Mouse (Mus musculus) forebrain, embryonic 13.5 days (tissue): ENCODE measurements around the gene Draxin. TPM values are rescaled to one million over a fixed set of nuclear protein-coding genes. Genes with fewer than 3 reads are reported as not detected.

ENCODE experiments used
- ATAC-seq: fragments of 200-750 bp; cut with Nextera tagmentation; 2 replicates; pipeline ENCODE4 v1.8.0; 2017
- H3K27ac ChIP-seq: fragments of 300-500 bp; sonication (generic); 2 replicates; pipeline ENCODE4 v1.5.1; 2015; ENCODE audit warnings: inconsistent platforms, mild to moderate bottlenecking, moderate library complexity
- H3K27me3 ChIP-seq: fragments of 300-500 bp; sonication (generic); 2 replicates; pipeline ENCODE4 v1.6.1; 2015; ENCODE audit warnings: mild to moderate bottlenecking, inconsistent platforms
- H3K36me3 ChIP-seq: fragments of 300-500 bp; sonication (generic); 2 replicates; pipeline ENCODE4 v1.6.1; 2015; ENCODE audit warnings: mild to moderate bottlenecking, inconsistent platforms; ENCODE audit not compliant: poor library complexity, severe bottlenecking
- H3K4me1 ChIP-seq: fragments of 300-500 bp; sonication (generic); 2 replicates; pipeline ENCODE4 v1.6.1; 2015; ENCODE audit warnings: inconsistent platforms
- H3K4me2 ChIP-seq: fragments of 300-500 bp; sonication (generic); 2 replicates; pipeline ENCODE4 v1.6.1; 2015; ENCODE audit warnings: inconsistent platforms, mild to moderate bottlenecking, moderate library complexity
- H3K4me3 ChIP-seq: fragments of 300-500 bp; sonication (generic); 2 replicates; pipeline ENCODE4 v1.5.1; 2015; ENCODE audit warnings: mild to moderate bottlenecking, inconsistent platforms
- H3K9ac ChIP-seq: fragments of 300-500 bp; sonication (generic); 2 replicates; pipeline ENCODE4 v1.6.1; 2015; ENCODE audit warnings: mild to moderate bottlenecking, inconsistent platforms
- H3K9me3 ChIP-seq: fragments of 300-500 bp; sonication (generic); replicated peaks from 2 replicates; pipeline ENCODE4 v1.6.1; 2016; ENCODE audit warnings: inconsistent platforms
- WGBS: fragments of 180-500 bp; shearing (Covaris S2); methylation state at CpG from one replicate; pipeline ENCODE4 v1.1.7; 2015; 5-methylcytosine and 5-hydroxymethylcytosine counted together
- polyA plus RNA-seq: library from polyadenylated mRNA; unstranded; fragments of >200 nt; fragmentation: Nextera tagmentation; extraction: Ambion mirVana; gene quantifications from 2 replicates; pipeline ENCODE4 v1.2.1, GENCODE M21; 2015

Gene Draxin
- polyA plus RNA-seq, 1 experiment from 2014 or later, result 11.7 TPM

- no peaks in the 10 kb centered on the region for H3K36me3 ChIP-seq
- ATAC-seq, result no peak
- WGBS, result 1% methylated on average over 16 of the region's 16 CpGs
- H3K4me3 ChIP-seq, result peak overlapping the region; percentile 34
- peaks cover 74% of the 10 kb centered on the region for H3K27me3 ChIP-seq
- H3K27ac ChIP-seq, result no peak overlapping the region
- peak overlapping the region; percentile 52; the same call in 1 of the 2 replicates for H3K9ac ChIP-seq
- peaks cover 41% of the 10 kb centered on the region for H3K4me1 ChIP-seq
- H3K9me3 ChIP-seq, result no peaks in the 10 kb centered on the region
- peak overlapping the region; percentile 58 for H3K4me2 ChIP-seq
Measured at GRCm38 (mm10) chr4:148164461-148164860, 34.0 kb upstream of the Draxin start.

- Histone ChIP-seq H3K27ac (no peak overlapping the region), H3K4me2 (peak overlapping the region; percentile 58), H3K36me3 (no peaks in the 10 kb centered on the region), H3K9ac (peak overlapping the region; percentile 52), H3K4me3 (peak overlapping the region; percentile 34), H3K4me1 (peaks cover 43% of the 10 kb centered on the region), H3K9me3 (no peaks in the 10 kb centered on the region), H3K27me3 (peaks cover 71% of the 10 kb centered on the region)
- ATAC-seq, result peak; percentile 22
- WGBS, result under 1% methylated on average over 29 of the region's 29 CpGs
Measured at GRCm38 (mm10) chr4:148164002-148164439, 33.5 kb upstream of the Draxin start.

- ATAC-seq, result peak; percentile 76
Measured at GRCm38 (mm10) chr4:148160436-148161390, 30.2 kb upstream of the Draxin start, which contains the start of the genes Fbxo44 and Fbxo2. Gene Fbxo44 (minus strand): TSS chr4:148160482. Gene Fbxo2 (plus strand): TSS chr4:148160621.

GRCm38 (mm10) chr4:148159544-148160435 is 29.3 kb upstream of the Draxin start:
- Histone ChIP-seq H3K4me2 (peak overlapping the region; percentile 87), H3K4me1 (peaks cover 37% of the 10 kb centered on the region), H3K36me3 (peaks cover 31% of the 10 kb centered on the region), H3K9me3 (no peaks in the 10 kb centered on the region), H3K27me3 (peaks cover 46% of the 10 kb centered on the region), H3K9ac (peak overlapping the region; percentile 75), H3K27ac (peak overlapping the region; percentile 82), H3K4me3 (peak overlapping the region; percentile 61)
- ATAC-seq, result peak; percentile 88
- WGBS, result under 1% methylated on average over 41 of the region's 55 CpGs

More at GRCm38 (mm10) chr4:148160436-148161390, 30.2 kb upstream of the Draxin start, which contains the start of the genes Fbxo44 and Fbxo2:
- peaks cover 23% of the 10 kb centered on the region for H3K36me3 ChIP-seq
- H3K4me3 ChIP-seq, result peak within 1 kb of the TSS; percentile 61
- peak within 1 kb of the TSS; percentile 87 for H3K4me2 ChIP-seq
- peaks cover 55% of the 10 kb centered on the region for H3K27me3 ChIP-seq
- WGBS, result under 1% methylated on average over 34 of the region's 43 CpGs
- H3K4me1 ChIP-seq, result peaks cover 44% of the 10 kb centered on the region
- H3K9ac ChIP-seq, result peak within 1 kb of the TSS; percentile 75
- H3K9me3 ChIP-seq, result no peaks in the 10 kb centered on the region
- H3K27ac ChIP-seq, result peak within 1 kb of the TSS; percentile 82

GRCm38 (mm10) chr4:148158436-148159348 is 28.2 kb upstream of the Draxin start:
- peak overlapping the region; percentile 75 for H3K9ac ChIP-seq
- H3K36me3 ChIP-seq, result peaks cover 42% of the 10 kb centered on the region
- peaks cover 26% of the 10 kb centered on the region for H3K4me1 ChIP-seq
- peak overlapping the region; percentile 61 for H3K4me3 ChIP-seq
- H3K27ac ChIP-seq, result peak overlapping the region; percentile 82
- no peaks in the 10 kb centered on the region for H3K9me3 ChIP-seq
- 23% methylated on average over 27 of the region's 27 CpGs for WGBS
- ATAC-seq, result no peak
- H3K4me2 ChIP-seq, result peak overlapping the region; percentile 87
- peaks cover 35% of the 10 kb centered on the region for H3K27me3 ChIP-seq

GRCm38 (mm10) chr4:148154982-148155381 is 24.5 kb upstream of the Draxin start:
- Histone ChIP-seq H3K9me3 (no peaks in the 10 kb centered on the region), H3K27ac (no peak overlapping the region), H3K27me3 (no peaks in the 10 kb centered on the region), H3K36me3 (peaks cover 54% of the 10 kb centered on the region), H3K4me3 (no peak overlapping the region), H3K4me2 (no peak overlapping the region), H3K9ac (no peak overlapping the region), H3K4me1 (peaks cover 20% of the 10 kb centered on the region)
- ATAC-seq, result no peak
- 63% methylated on average over 3 of the region's 3 CpGs for WGBS

GRCm38 (mm10) chr4:148154006-148154405 is 23.5 kb upstream of the Draxin start:
- no peak overlapping the region for H3K9ac ChIP-seq
- H3K4me1 ChIP-seq, result peaks cover 17% of the 10 kb centered on the region
- no peaks in the 10 kb centered on the region for H3K9me3 ChIP-seq
- H3K27me3 ChIP-seq, result no peaks in the 10 kb centered on the region
- H3K27ac ChIP-seq, result no peak overlapping the region
- H3K36me3 ChIP-seq, result peaks cover 56% of the 10 kb centered on the region
- no peak overlapping the region for H3K4me3 ChIP-seq
- ATAC-seq, result no peak
- 90% methylated on average over 4 of the region's 4 CpGs for WGBS
- H3K4me2 ChIP-seq, result no peak overlapping the region

- no peak for ATAC-seq
Measured at GRCm38 (mm10) chr4:148152547-148152946, 22.0 kb upstream of the Draxin start.

GRCm38 (mm10) chr4:148151267-148152168 is 21.0 kb upstream of the Draxin start, which contains the start of gene Fbxo6:
Gene Fbxo6 (minus strand): TSS chr4:148152140.
- Histone ChIP-seq H3K4me2 (peak within 1 kb of the TSS; percentile 97), H3K27ac (peak within 1 kb of the TSS; percentile 84), H3K4me1 (peaks cover 5% of the 10 kb centered on the region), H3K9ac (peak within 1 kb of the TSS; percentile 84), H3K36me3 (peaks cover 66% of the 10 kb centered on the region), H3K9me3 (no peaks in the 10 kb centered on the region), H3K4me3 (peak within 1 kb of the TSS; percentile 57), H3K27me3 (no peaks in the 10 kb centered on the region)
- 1% methylated on average over 60 of the region's 67 CpGs for WGBS
- ATAC-seq, result peak; percentile 92

More at GRCm38 (mm10) chr4:148152547-148152946, 22.0 kb upstream of the Draxin start:
- Histone ChIP-seq H3K27ac (peak overlapping the region; percentile 84; the same call in 1 of the 2 replicates), H3K4me1 (peaks cover 5% of the 10 kb centered on the region), H3K9ac (0 out of 2 replicates have a peak overlapping the region, but pooled peaks have one; percentile 84), H3K9me3 (no peaks in the 10 kb centered on the region), H3K27me3 (no peaks in the 10 kb centered on the region), H3K36me3 (peaks cover 65% of the 10 kb centered on the region), H3K4me3 (no peak overlapping the region), H3K4me2 (no peak overlapping the region)
- WGBS, result 80% methylated on average over 5 of the region's 5 CpGs

GRCm38 (mm10) chr4:148150953-148151266 is 20.4 kb upstream of the Draxin start:
- Histone ChIP-seq H3K9ac (no peak overlapping the region), H3K27me3 (no peaks in the 10 kb centered on the region), H3K36me3 (peaks cover 66% of the 10 kb centered on the region), H3K4me1 (peaks cover 5% of the 10 kb centered on the region), H3K4me3 (peak overlapping the region; percentile 57), H3K4me2 (peak overlapping the region; percentile 97), H3K27ac (no peak overlapping the region), H3K9me3 (no peaks in the 10 kb centered on the region)
- ATAC-seq, result no peak
- WGBS, result 52% methylated on average over 3 of the region's 3 CpGs
